17 mouse cellular contexts compared by ENCODE assay signal in the genomic region with DNA sequence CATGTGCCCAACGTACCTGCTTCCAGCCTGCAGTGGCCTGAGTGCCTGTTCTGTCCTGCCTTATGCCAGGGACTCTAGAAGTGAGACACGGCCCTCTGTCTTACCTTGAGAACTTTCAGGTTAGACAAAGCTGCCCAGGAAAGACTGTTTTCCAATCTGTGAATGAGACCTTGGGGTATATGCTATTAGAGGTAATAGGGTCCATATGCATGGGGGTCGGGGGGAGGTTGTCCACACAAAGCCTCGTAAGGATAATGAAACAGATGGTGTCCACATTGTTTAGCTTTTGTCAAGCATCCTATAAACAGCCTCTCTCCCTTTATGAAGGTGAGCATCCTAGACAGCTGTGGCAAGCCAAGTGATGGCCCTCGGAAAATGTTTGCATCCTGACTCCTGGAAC. TPM values are rescaled to one million over a fixed set of nuclear protein-coding genes. Genes with fewer than 3 reads are reported as not detected.
DNase-seq lines count a peak whose midpoint lies in the region; ATAC-seq and TF ChIP-seq lines count a peak whose summit lies in the region.
"Had no signal": no experiment of that assay in that cellular context is flagged by ENCODE, and none has a peak within 500 bp of the region (broad histone marks: within the 10 kb centered on the region; RNA-seq: fewer than 3 reads in every experiment).

No protein-coding gene starts in this region.

- peaks cover under 1% of the 10 kb centered on the region; the same call in 1 of the 2 replicates for H3K36me3 ChIP-seq in embryonic facial prominence, embryonic 10.5 days (replicated peaks)
- H3K36me3 ChIP-seq: embryonic facial prominence, embryonic 13.5 days; heart, embryonic 13.5 days; liver, embryonic 13.5 days had no signal

- ATAC-seq in megakaryocyte progenitor cell, adult 5-6 weeks (replicated peaks; ENCODE audit: poor library complexity), result no peak
- ATAC-seq: inflammation-experienced regulatory T-cells, adult 6 months had no signal

- peaks cover 61% of the 10 kb centered on the region for H3K27me3 ChIP-seq in embryonic facial prominence, embryonic 10.5 days (replicated peaks; ENCODE audit: low read depth, poor library complexity, severe bottlenecking)

- peaks cover 40% of the 10 kb centered on the region for H3K4me1 ChIP-seq in embryonic facial prominence, embryonic 10.5 days

- TF ChIP-seq CTCF in gastrocnemius, adult 2 months (IDR thresholded peaks at IDR 0.05), result no peak

- intact Hi-C loops in gastrocnemius, adult 2 months (cut with DNase I), result no loop called here
- intact Hi-C loops in gastrocnemius, postnatal 14 days (cut with DNase I; ENCODE audit: low total_unique reads), result no loop called here

- whole genome bisulfite sequencing in embryonic facial prominence, embryonic 10.5 days, result 65% methylated on average over 5 of the region's 5 CpGs

- no peaks in the 10 kb centered on the region for H3K9me3 ChIP-seq in embryonic facial prominence, embryonic 10.5 days
- H3K9me3 ChIP-seq: embryonic facial prominence, embryonic 13.5 days; heart, embryonic 13.5 days; liver, embryonic 13.5 days had no signal

- no peak for DNase-seq in gastrocnemius, adult 2 months
- DNase-seq in gastrocnemius, postnatal 14 days, result no peak
- DNase-seq in kidney, adult 11 months, result peak; percentile 0
- DNase-seq in kidney, adult 18-20 months, result no peak
- DNase-seq in ovary, postnatal 36 days (ENCODE audit: low spot score), result peak; percentile 1
- no peak for DNase-seq in ovary, postnatal 10 days (ENCODE audit: low spot score)
- DNase-seq in embryonic facial prominence, embryonic 10.5 days (ENCODE audit: low spot score), result peak; percentile 11
- DNase-seq: cerebellum, adult 8-10 months; liver, embryonic 13.5 days; right cerebral cortex, postnatal 14 days; thymus, adult 2 months had no signal

- H3K27ac ChIP-seq in gastrocnemius, adult 2 months, result peak overlapping the region; percentile 68
- peak overlapping the region; percentile 0; the same call in 1 of the 2 replicates for H3K27ac ChIP-seq in embryonic facial prominence, embryonic 10.5 days (replicated peaks)
- H3K27ac ChIP-seq: embryonic facial prominence, embryonic 13.5 days; layer of hippocampus, adult 2 months; liver, embryonic 13.5 days had no signal

- no peak overlapping the region for H3K4me3 ChIP-seq in gastrocnemius, adult 2 months
- H3K4me3 ChIP-seq in embryonic facial prominence, embryonic 10.5 days, result no peak overlapping the region
- H3K4me3 ChIP-seq: embryonic facial prominence, embryonic 13.5 days; heart, embryonic 13.5 days; layer of hippocampus, adult 2 months; liver, embryonic 13.5 days had no signal

RNA-seq across cellular contexts. Expression of a gene that starts 15.8 kb away (rescaled TPM):
- under 1 TPM; 0.36 to 0.73 TPM for total RNA-seq in gastrocnemius, adult 2 months (2021)
- under 1 TPM; 0.64 to 0.88 TPM for total RNA-seq in gastrocnemius, postnatal 14 days (2021)
- polyA plus RNA-seq in embryonic facial prominence, embryonic 10.5 days (2016; fragmentation: Nextera tagmentation; extraction: Ambion mirVana), result 1.9 and 2.0 TPM in 2 replicates
- not detected in 2 replicates for total RNA-seq in megakaryocyte progenitor cell, adult 5-6 weeks (2015)
- not detected in 2 replicates for total RNA-seq in megakaryocyte progenitor cell, adult 5-6 weeks (2017)
- total RNA-seq: MEL had no signal
- polyA plus RNA-seq: inflammation-experienced regulatory T-cells, adult 6 months had no signal

RNA-seq across cellular contexts. Expression of a gene that starts 21.0 kb away (rescaled TPM):
- total RNA-seq in gastrocnemius, adult 2 months (2021), result 10 to 100 TPM in 1 of 2 experiments, 1 to 10 TPM in 1; 9.9 to 10.3 TPM
- 10 to 100 TPM; 20.2 to 23.8 TPM for total RNA-seq in gastrocnemius, postnatal 14 days (2021)
- 44.7 and 50.2 TPM in 2 replicates for polyA plus RNA-seq in embryonic facial prominence, embryonic 10.5 days (2016; fragmentation: Nextera tagmentation; extraction: Ambion mirVana)
- total RNA-seq in megakaryocyte progenitor cell, adult 5-6 weeks (2015), result 56.0 and 76.2 TPM in 2 replicates
- total RNA-seq in megakaryocyte progenitor cell, adult 5-6 weeks (2017), result 94.2 and 106 TPM in 2 replicates

RNA-seq across cellular contexts. Expression of a gene that starts 30.3 kb away (rescaled TPM):
- 10 to 100 TPM; 16.3 to 18.4 TPM for total RNA-seq in gastrocnemius, adult 2 months (2021)
- total RNA-seq in gastrocnemius, postnatal 14 days (2021), result 10 to 100 TPM; 13.6 to 13.8 TPM
- 53.9 and 60.6 TPM in 2 replicates for polyA plus RNA-seq in embryonic facial prominence, embryonic 10.5 days (2016; fragmentation: Nextera tagmentation; extraction: Ambion mirVana)
- total RNA-seq in megakaryocyte progenitor cell, adult 5-6 weeks (2015), result 46.3 and 59.0 TPM in 2 replicates
- total RNA-seq in megakaryocyte progenitor cell, adult 5-6 weeks (2017), result 47.4 and 79.8 TPM in 2 replicates

Comparison
In these comparisons a context has a peak if more than half of its experiments do, and no peak if none do; other contexts are left out.
1. DNase-seq: peak in kidney, adult 11 months (single experiment), ovary, postnatal 36 days (single experiment) and embryonic facial prominence, embryonic 10.5 days (single experiment); none in gastrocnemius, adult 2 months (single experiment), gastrocnemius, postnatal 14 days (single experiment), kidney, adult 18-20 months (single experiment) and ovary, postnatal 10 days (single experiment).